Mouse (Mus musculus) thymus, postnatal 10 days (tissue): ENCODE results near the gene Mettl21e.
"Not testable (repeated sequence)": the region's sequence is repeated elsewhere in the genome, so short reads cannot be mapped to it uniquely, and the experiment has no call there.

Experiments used
- DNase-seq, 2 experiments: peaks; one replicate each; pipeline ENCODE4 v3.0.0; 2021; ENCODE audit warnings: low spot score in 2 of 2

Mettl21e gene

GRCm38 (mm10) chr1:44218876-44219275, at the start of gene Mettl21e:
Mettl21e (minus strand) TSS chr1:44218961.
- no peak for DNase-seq

GRCm38 (mm10) chr1:44240440-44240839, 21.7 kb upstream of the Mettl21e start:
- not testable (repeated sequence) for DNase-seq

- no peak for DNase-seq
These were observed 21.2 kb upstream of the Mettl21e start for GRCm38 (mm10) chr1:44239969-44240368.

GRCm38 (mm10) chr1:44237305-44237704, 18.5 kb upstream of the Mettl21e start:
- DNase-seq: no peak

GRCm38 (mm10) chr1:44235311-44235710, 16.6 kb upstream of the Mettl21e start:
- DNase-seq: no peak

- not testable (repeated sequence) for DNase-seq
These were observed 15.8 kb upstream of the Mettl21e start for GRCm38 (mm10) chr1:44234531-44234930.

- DNase-seq: no peak
These were observed 10.3 kb upstream of the Mettl21e start for GRCm38 (mm10) chr1:44229044-44229443.

GRCm38 (mm10) chr1:44217118-44217517, 1.6 kb downstream of the Mettl21e start:
- no peak for DNase-seq

GRCm38 (mm10) chr1:44216352-44217116, 2.2 kb downstream of the Mettl21e start:
- no peak for DNase-seq

- no peak for DNase-seq
These were observed 4.3 kb downstream of the Mettl21e start for GRCm38 (mm10) chr1:44214443-44214842.

GRCm38 (mm10) chr1:44202876-44203275, 15.9 kb downstream of the Mettl21e start:
- no peak for DNase-seq

GRCm38 (mm10) chr1:44198273-44199171, 20.2 kb downstream of the Mettl21e start:
- no peak for DNase-seq

GRCm38 (mm10) chr1:44186396-44186795, 32.4 kb downstream of the Mettl21e start:
- DNase-seq: no peak

GRCm38 (mm10) chr1:44178086-44178485, 40.7 kb downstream of the Mettl21e start:
- DNase-seq: no peak

GRCm38 (mm10) chr1:44173903-44174302, 44.9 kb downstream of the Mettl21e start:
- no peak for DNase-seq

GRCm38 (mm10) chr1:44172656-44173055, 46.1 kb downstream of the Mettl21e start:
- DNase-seq: no peak

- no peak for DNase-seq
These were observed 50.8 kb downstream of the Mettl21e start for GRCm38 (mm10) chr1:44167859-44168383.

GRCm38 (mm10) chr1:44162389-44162788, 56.4 kb downstream of the Mettl21e start:
- no peak for DNase-seq

GRCm38 (mm10) chr1:44161818-44162217, 56.9 kb downstream of the Mettl21e start:
- no peak for DNase-seq

- no peak for DNase-seq
These were observed 60.4 kb downstream of the Mettl21e start for GRCm38 (mm10) chr1:44158317-44158716.

- peak in 1 of 2 experiments; percentile 39 for DNase-seq
These were observed 63.5 kb downstream of the Mettl21e start for GRCm38 (mm10) chr1:44155287-44155686.
